Mouse (Mus musculus) kidney, adult 2 months (tissue): ENCODE measurements around the gene Ccdc88c.

Experiments used
- CTCF ChIP-seq: fragments of 200-500 bp; conservative IDR thresholded peaks from 2 replicates; pipeline ENCODE4 v1.5.1; 2011; ENCODE audit warnings: low read depth, mild to moderate bottlenecking, control low read depth, low read length, moderate library complexity, mixed read lengths; ENCODE audit not compliant: insufficient read depth, insufficient read length
- POLR2A ChIP-seq: fragments of 200-500 bp; IDR thresholded peaks from one replicate; pipeline ENCODE4 v1.6.1; 2011; ENCODE audit warnings: low read depth, low read length, control low read depth

DNA sequence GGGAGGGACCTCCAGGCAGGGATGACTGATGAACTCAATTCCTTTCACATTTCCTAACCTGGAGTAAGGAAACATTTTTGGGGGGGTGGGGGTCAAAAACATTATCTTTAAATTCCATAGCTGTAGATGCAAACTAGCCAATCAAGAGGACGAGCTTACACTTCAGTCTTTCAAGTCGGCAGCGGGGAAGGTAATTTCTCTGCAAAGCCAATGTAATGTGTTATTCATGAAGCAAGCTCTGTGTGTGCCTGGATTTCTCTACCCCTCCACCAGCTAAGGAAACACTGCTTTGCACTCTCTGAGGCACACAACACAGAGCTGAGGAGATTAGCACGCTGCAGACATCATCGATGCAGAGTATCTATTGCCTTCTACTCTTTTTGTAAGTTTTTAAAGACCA, 9.8 kb downstream of the Ccdc88c start:
- no peak for TF ChIP-seq POLR2A
- TF ChIP-seq CTCF = no peak
